In genomic region chr9:100613501-100614071, GRCm38 (mm10) we compare ENCODE assay signal across 15 mouse cellular contexts.
"Had no signal": no experiment of that assay in that cellular context is flagged by ENCODE, and none has a peak within 500 bp of the region (broad histone marks: within the 10 kb centered on the region; RNA-seq: fewer than 3 reads in every experiment).

No protein-coding gene starts in this region.

- H3K27ac ChIP-seq: kidney, postnatal 0 days; limb, embryonic 15.5 days; liver, embryonic 12.5 days; midbrain, embryonic 13.5 days; neural tube, embryonic 13.5 days had no signal

- H3K36me3 ChIP-seq: limb, embryonic 15.5 days; liver, embryonic 12.5 days; midbrain, embryonic 13.5 days; neural tube, embryonic 13.5 days had no signal

- H3K4me1 ChIP-seq: liver, embryonic 12.5 days had no signal

- H3K9ac ChIP-seq: limb, embryonic 15.5 days; liver, embryonic 12.5 days; lung, embryonic 14.5 days; midbrain, embryonic 13.5 days; neural tube, embryonic 13.5 days had no signal

- H3K4me3 ChIP-seq: limb, embryonic 15.5 days; liver, embryonic 12.5 days; midbrain, embryonic 13.5 days; neural tube, embryonic 13.5 days had no signal

- ATAC-seq: liver, embryonic 12.5 days; midbrain, embryonic 13.5 days had no signal

- DNase-seq: kidney, adult 11 months; kidney, adult 9 months; kidney, postnatal 36 days; left cerebral cortex, postnatal 4 days; lung, embryonic 14.5 days; lung, postnatal 10 days; lung, postnatal 4 days; right cerebral cortex, adult 18-20 months; right cerebral cortex, postnatal 25 days; thymus, postnatal 36 days had no signal

- H3K27me3 ChIP-seq: limb, embryonic 15.5 days; liver, embryonic 12.5 days; midbrain, embryonic 13.5 days; neural tube, embryonic 13.5 days had no signal

- H3K9me3 ChIP-seq: limb, embryonic 15.5 days; liver, embryonic 12.5 days; midbrain, embryonic 13.5 days; neural tube, embryonic 13.5 days had no signal

- H3K4me2 ChIP-seq: limb, embryonic 15.5 days; liver, embryonic 12.5 days; lung, embryonic 14.5 days; midbrain, embryonic 13.5 days; neural tube, embryonic 13.5 days had no signal
